8 mouse cellular contexts compared by ENCODE assay signal in the genomic region with DNA sequence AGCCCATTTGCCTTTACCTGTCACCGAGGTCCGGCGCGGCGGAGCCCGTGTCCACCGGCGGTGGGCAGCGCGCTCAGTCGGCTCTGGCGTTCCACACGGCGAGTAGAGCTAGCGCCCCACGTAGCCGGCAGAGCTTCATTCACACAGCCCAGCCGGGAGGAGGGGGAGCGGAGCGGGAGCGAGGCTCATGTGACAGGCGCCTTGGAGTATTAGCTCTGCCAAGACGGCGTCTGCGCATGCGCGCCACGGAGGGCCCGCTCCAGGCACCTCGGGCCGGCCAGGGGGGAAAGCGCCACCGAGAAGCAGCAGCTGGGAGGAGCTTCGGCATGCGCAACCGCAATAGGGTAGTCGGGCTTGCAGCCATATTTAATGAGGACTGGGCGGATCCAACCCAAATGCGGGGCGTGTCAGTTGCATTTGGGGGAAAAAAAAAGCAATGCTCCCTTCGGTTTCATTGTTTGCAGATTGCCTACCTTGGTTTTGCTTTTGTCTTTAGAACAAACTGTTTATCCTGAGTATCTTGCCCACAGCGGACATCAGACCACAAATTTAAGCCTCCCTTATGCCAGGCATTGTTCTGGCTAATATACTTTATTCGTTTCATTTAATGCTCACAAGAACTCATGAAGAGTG. TPM values are rescaled to one million over a fixed set of nuclear protein-coding genes. Genes with fewer than 3 reads are reported as not detected.
DNase-seq lines count a peak whose midpoint lies in the region; ATAC-seq and TF ChIP-seq lines count a peak whose summit lies in the region.

Clcn5 (minus strand) TSS at position 270 of the 633 bp plus-strand sequence.

- H3K27ac ChIP-seq in bone marrow, adult 2 months (ENCODE audit: control insufficient read depth, insufficient read depth, low read depth, low read length, poor library complexity), result peak within 1 kb of the TSS; percentile 73
- H3K27ac ChIP-seq in embryonic facial prominence, embryonic 15.5 days (replicated peaks), result peak within 1 kb of the TSS; percentile 93
- H3K27ac ChIP-seq in kidney, embryonic 14.5 days (ENCODE audit: low read depth, low read length), result peak within 1 kb of the TSS; percentile 77
- peak within 1 kb of the TSS; percentile 96 for H3K27ac ChIP-seq in limb, embryonic 15.5 days

- 16% methylated on average over 33 of the region's 43 CpGs for WGBS in bone marrow, adult 2 months
- WGBS in embryonic facial prominence, embryonic 15.5 days, result 14% methylated on average over 40 of the region's 43 CpGs
- 28% methylated on average over 43 of the region's 43 CpGs for WGBS in kidney, embryonic 14.5 days
- 20% methylated on average over 42 of the region's 43 CpGs for WGBS in limb, embryonic 15.5 days

- peak; percentile 23; the same call in 1 of the 2 replicates for TF ChIP-seq POLR2A in bone marrow, adult 2 months (IDR thresholded peaks at IDR 0.05; ENCODE audit: borderline replicate concordance, control insufficient read depth, low read depth, low read length)

- H3K4me2 ChIP-seq in embryonic facial prominence, embryonic 15.5 days (replicated peaks), result peak within 1 kb of the TSS; percentile 46
- H3K4me2 ChIP-seq in kidney, embryonic 14.5 days (replicated peaks; ENCODE audit: low read depth, low read length), result peak within 1 kb of the TSS; percentile 52
- peak within 1 kb of the TSS; percentile 37 for H3K4me2 ChIP-seq in limb, embryonic 15.5 days

- peak; percentile 96 for ATAC-seq in embryonic facial prominence, embryonic 15.5 days (ENCODE audit: insufficient number of reproducible peaks, low FRiP score, low TSS enrichment, low read depth)
- ATAC-seq in kidney, embryonic 14.5 days (ENCODE audit: low FRiP score, low TSS enrichment), result peak; percentile 98
- peak; percentile 95 for ATAC-seq in limb, embryonic 15.5 days (ENCODE audit: insufficient number of reproducible peaks, low FRiP score, low TSS enrichment, low read depth)

- peak within 1 kb of the TSS; percentile 66 for H3K4me3 ChIP-seq in bone marrow, adult 2 months (replicated peaks; ENCODE audit: control insufficient read depth, low read depth, low read length)
- peak within 1 kb of the TSS; percentile 60 for H3K4me3 ChIP-seq in embryonic facial prominence, embryonic 15.5 days (replicated peaks)
- H3K4me3 ChIP-seq in kidney, embryonic 14.5 days (ENCODE audit: low read length), result peak within 1 kb of the TSS; percentile 58
- peak within 1 kb of the TSS; percentile 60 for H3K4me3 ChIP-seq in limb, embryonic 15.5 days

- no peaks in the 10 kb centered on the region for H3K36me3 ChIP-seq in embryonic facial prominence, embryonic 15.5 days
- no peaks in the 10 kb centered on the region for H3K36me3 ChIP-seq in kidney, embryonic 14.5 days (ENCODE audit: control insufficient read depth, insufficient read depth, low read length)
- H3K36me3 ChIP-seq in limb, embryonic 15.5 days, result no peaks in the 10 kb centered on the region

- peak; percentile 95 for DNase-seq in 416B (ENCODE audit: low read depth)
- DNase-seq in heart, adult 9 months (ENCODE audit: low spot score in 2 of 2), result peak; percentile 95 to 96
- peak; percentile 82 to 85 for DNase-seq in monocyte, adult 2 months (ENCODE audit: low read depth in 1 of 2, low spot score in 2 of 2)
- DNase-seq in spleen, postnatal 36 days (ENCODE audit: low spot score in 2 of 2), result peak; percentile 93 to 95

- H3K9ac ChIP-seq in embryonic facial prominence, embryonic 15.5 days, result peak within 1 kb of the TSS; percentile 65
- peak within 1 kb of the TSS; percentile 76 for H3K9ac ChIP-seq in kidney, embryonic 14.5 days (ENCODE audit: low read depth, low read length)
- peak within 1 kb of the TSS; percentile 63 for H3K9ac ChIP-seq in limb, embryonic 15.5 days

- no peaks in the 10 kb centered on the region for H3K27me3 ChIP-seq in embryonic facial prominence, embryonic 15.5 days
- no peaks in the 10 kb centered on the region for H3K27me3 ChIP-seq in kidney, embryonic 14.5 days (ENCODE audit: control insufficient read depth, insufficient read depth, low read length)
- H3K27me3 ChIP-seq in limb, embryonic 15.5 days, result no peaks in the 10 kb centered on the region

- TF ChIP-seq CTCF in bone marrow, adult 2 months (IDR thresholded peaks at IDR 0.05; ENCODE audit: control insufficient read depth, insufficient read depth, low read length), result no peak

- H3K9me3 ChIP-seq in embryonic facial prominence, embryonic 15.5 days (replicated peaks), result no peaks in the 10 kb centered on the region
- H3K9me3 ChIP-seq in kidney, embryonic 14.5 days (ENCODE audit: control insufficient read depth, low read length), result no peaks in the 10 kb centered on the region
- no peaks in the 10 kb centered on the region for H3K9me3 ChIP-seq in limb, embryonic 15.5 days

- H3K4me1 ChIP-seq in bone marrow, adult 2 months (ENCODE audit: control insufficient read depth, insufficient read depth, low read length), result no peaks in the 10 kb centered on the region
- no peaks in the 10 kb centered on the region for H3K4me1 ChIP-seq in embryonic facial prominence, embryonic 15.5 days
- H3K4me1 ChIP-seq in kidney, embryonic 14.5 days (ENCODE audit: control insufficient read depth, insufficient read depth, low read length), result no peaks in the 10 kb centered on the region
- H3K4me1 ChIP-seq in limb, embryonic 15.5 days, result no peaks in the 10 kb centered on the region

RNA-seq across cellular contexts. Expression of gene Clcn5, which starts in this region (rescaled TPM):
- polyA plus RNA-seq in bone marrow, adult 2 months (2011; ENCODE audit: insufficient read depth, insufficient read length, low replicate concordance, missing spikeins), result 1.5 and 3.4 TPM in 2 replicates
- 15.6 and 17.9 TPM in 2 replicates for polyA plus RNA-seq in embryonic facial prominence, embryonic 15.5 days (2015; fragmentation: Nextera tagmentation; extraction: Ambion mirVana)
- polyA plus RNA-seq in kidney, embryonic 14.5 days (2014; fragmentation: Nextera tagmentation; extraction: Ambion mirVana), result 8.8 and 17.9 TPM in 2 replicates
- polyA plus RNA-seq in limb, embryonic 15.5 days (2015; fragmentation: Nextera tagmentation; extraction: Ambion mirVana), result 18.1 and 18.9 TPM in 2 replicates

Comparison
In these comparisons a context has a peak if more than half of its experiments do, and no peak if none do; other contexts are left out.
1. Peak in every context shown above with its lines: DNase-seq, ATAC-seq, H3K4me3 ChIP-seq and H3K27ac ChIP-seq.